Mouse (Mus musculus): ENCODE measurements at regions not wholly inside any gene's neighbourhood (a gene's known extent, or its start where the extent isn't known, plus 50 kb on each side); places are given as distances from the start of the nearest gene placed in this dataset.

DNA sequence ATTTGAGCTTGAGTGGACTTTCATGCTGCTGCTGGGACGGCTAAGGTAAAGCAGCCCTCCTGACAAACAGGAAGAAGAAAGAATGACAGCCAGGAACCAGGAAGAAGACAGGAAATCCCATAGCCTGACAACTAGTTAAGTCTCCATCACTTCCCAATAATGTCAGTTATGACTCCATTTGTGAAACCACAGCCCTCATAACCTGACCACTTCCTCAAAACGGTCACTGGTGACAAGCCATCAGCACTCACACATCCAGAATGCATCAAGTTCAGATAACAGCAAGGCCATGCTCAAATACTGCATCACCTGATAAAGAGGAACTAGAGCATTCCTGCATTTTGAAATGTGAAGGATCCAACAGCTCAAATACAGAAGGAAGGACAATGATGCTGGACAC lies 288.3 kb downstream of the Zfp706 start:
- DNase-seq: no peak

DNA sequence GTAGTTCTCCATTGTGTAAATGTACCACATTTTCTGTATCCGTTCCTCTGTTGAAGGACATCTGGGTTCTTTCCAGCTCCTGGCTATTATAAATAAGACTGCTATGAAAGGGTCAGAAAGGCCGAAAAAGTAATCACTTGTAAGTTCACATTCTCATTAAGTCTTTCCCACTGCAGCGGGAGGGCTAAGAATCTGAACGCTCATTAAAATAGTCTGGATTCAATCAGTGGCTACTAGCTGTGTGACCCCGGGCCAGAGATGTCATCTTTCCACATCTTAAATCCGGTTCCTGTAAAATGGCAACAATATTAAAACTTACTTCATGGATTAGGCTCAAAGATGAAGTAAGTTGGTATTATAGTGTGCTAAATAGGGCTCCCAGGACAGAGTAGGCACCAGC lies 289.7 kb downstream of the Zfp706 start:
- DNase-seq: no peak

DNA sequence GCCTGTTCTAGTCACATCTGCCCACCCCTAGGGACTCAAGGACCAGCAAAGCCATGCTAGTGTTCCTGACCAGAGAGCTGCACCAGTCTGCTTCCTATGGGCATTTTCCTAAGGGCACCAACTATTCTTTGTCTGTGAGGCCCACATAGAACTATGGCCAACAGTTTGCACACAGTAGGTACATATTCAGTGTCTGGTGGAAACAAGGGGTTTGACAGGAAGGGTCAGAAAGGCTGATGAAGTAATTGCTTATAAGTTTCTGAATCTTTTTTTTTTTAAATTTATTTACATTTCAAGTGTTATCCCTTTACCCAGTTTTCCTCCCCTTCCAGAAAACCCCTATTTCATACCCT lies 290.9 kb downstream of the Zfp706 start:
- no peak for DNase-seq

DNA sequence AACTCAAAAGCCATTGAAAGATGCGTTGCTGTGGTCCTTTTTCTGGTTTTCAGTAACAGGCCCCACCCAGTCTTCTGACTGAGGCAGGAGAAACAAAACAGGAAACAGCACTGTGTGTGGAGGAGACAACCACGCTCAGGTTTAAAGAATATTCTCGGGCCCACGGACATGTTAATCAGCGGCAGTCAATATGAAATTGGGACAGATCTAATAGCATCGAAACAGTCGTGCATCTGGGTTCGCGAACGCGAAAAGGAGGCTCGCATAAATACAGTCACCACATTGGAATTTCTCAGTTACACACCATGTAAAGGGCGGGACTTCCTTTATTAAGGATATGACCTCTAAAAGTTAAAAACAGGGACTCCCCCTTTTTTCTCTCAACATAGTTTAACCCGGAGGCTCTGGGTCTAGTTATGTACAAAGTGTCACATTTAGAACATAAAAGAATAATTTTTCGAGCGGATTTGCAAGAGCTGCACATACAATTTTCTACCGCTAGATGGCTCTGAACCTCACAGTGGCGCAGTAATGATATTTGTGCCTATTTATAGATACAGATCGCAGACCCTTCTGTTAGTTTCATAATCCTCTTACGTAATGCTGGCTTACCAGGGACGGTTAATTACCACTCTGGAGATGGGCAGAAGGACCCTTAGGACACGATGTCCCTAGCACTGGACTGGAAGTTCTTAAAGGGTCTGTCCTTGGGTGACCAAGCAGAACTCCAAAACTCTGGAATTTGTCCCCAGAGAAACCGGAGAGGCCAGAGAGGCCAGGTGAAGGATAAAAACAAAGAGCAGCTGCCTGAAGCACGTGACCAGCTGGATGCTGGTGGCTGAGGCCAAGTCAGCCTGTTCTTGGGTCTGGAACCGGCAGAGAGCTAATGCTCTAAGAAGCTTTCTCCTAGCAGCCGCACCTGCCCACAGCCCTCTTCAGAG lies 291.6 kb downstream of the Zfp706 start:
- peak; percentile 87 for DNase-seq

DNA sequence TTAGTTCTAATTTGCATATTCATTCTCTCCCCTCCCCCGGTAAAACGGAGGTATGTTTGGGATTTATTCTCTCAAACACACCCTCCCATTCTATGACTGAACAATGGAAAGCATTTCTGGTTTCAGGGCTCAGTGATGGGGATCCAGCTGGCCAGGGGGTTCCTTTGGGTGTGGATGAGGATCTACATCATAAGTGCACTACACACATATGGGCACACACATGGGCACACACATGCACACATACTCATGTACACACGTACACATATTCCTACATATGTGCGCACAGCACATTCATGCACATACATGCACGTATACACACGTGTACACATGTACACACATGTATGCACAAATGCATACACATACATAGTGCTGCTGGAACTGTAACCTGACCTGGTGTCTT lies 292.4 kb downstream of the Zfp706 start:
- DNase-seq: no peak

DNA sequence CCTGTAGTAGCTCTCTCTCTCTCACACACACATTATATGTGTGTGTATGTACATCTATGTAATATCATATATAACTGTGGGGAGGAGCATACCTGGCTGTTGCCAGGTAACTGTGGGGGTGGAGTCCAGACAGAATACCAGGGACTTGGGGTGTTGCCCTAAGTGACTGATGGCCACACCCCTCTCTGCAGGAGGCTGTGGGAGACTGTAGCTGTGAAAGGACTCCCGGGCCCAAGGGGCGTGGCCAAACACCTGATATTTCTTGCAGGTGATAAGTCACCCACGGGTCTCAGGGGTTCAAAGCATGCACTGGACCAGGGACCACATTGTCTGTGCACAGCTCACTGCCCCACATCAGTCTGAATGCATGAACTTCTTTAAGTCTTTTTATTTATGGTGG lies 297.8 kb downstream of the Zfp706 start:
- no peak for DNase-seq

DNA sequence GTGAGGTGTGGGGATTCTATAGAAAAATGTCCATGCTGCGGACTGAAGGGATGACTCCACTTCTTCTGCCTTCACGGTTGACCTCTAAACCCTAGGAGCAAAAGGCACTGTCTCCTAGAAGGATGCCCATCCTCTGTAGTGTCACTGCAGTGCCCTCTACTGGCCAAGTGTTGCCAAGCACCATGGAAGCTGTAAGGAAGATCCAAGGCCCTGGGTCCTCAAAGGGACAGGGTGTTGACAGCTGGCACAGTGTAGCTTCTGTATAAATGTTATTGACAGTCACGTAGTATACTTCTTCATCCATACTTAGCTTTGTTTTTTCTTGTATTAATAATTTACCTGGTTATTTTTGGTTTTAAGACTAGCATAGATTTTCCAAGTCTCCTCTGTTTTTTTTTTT lies 299.1 kb downstream of the Zfp706 start:
- peak; percentile 50 for DNase-seq

DNA sequence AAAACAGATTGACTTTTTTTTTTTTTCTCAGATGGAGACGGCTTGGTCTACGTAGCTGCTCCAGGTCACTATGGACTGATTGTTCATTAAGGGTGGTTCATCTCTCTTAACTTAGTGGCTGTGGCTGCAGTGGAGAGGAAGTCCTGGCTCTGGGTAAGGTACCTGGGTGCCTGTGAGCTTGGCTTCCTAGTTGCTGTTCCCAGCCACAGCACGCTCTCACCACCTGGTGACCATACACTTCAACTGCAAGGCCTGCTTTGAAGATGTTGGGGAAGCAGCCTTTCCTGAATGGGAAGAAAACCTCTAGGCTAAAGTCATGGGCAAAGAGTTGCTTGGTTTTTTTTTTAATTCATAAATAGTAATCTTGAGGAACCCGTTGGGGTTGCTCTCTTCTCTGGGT lies 301.6 kb downstream of the Zfp706 start:
- no peak for DNase-seq

DNA sequence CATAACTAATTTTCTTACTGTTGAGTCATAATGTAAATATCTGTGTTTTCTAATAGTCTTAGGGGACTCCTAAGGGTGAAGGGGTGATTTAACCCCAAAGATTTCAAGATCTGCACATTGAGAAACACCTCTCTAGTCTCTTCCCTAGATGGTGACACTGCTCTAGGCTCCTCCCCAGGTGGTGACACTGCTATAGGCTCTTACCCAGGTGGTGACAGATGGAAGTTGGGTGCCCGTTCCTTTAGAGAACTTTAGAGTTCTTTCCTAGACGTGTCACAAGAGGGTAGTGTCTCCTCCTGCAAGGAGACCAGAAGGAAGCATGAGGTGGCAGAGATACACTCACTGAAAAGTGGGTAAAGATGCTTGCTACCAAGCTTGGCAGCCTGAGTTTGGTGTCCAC lies 302.2 kb downstream of the Zfp706 start:
- no peak for DNase-seq

DNA sequence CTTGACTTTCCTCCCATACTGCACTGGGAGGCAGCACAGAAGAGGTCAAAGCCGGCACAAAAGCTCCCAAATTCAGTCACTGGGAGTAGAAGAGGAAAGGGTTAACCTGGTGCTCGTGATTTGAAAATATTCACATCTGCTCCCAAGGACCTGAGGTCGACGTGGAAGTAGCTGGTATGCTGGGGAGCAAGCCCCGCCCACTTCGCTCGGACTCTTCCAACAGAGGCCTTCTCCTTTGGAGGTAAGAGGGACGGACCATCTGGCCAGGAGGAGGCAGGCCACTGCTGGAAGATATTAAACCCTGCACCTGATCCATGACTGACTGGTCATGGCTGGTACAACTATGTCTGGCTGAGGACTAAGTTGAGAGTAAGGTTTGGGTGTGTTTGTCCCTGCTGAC lies 305.7 kb downstream of the Zfp706 start:
- DNase-seq: no peak

DNA sequence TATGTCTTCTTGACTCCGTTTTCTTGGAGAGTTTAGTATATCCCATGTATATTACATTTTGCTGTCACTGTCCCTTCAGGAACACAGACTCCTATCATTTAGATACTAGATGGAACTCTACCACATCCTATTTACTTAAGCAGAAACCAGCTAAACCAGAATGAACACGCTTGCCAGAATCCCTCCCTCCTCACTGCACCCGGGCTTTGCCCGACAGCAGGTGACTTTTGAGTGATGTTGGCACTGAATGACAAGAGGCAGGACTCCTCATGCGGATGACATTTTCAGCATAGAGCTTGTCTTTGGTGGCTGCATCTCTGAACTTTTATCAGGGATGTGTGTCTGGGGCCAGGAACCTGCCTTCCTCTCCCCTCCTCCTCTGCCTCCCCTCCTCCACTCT lies 307.4 kb downstream of the Zfp706 start:
- DNase-seq: no peak

DNA sequence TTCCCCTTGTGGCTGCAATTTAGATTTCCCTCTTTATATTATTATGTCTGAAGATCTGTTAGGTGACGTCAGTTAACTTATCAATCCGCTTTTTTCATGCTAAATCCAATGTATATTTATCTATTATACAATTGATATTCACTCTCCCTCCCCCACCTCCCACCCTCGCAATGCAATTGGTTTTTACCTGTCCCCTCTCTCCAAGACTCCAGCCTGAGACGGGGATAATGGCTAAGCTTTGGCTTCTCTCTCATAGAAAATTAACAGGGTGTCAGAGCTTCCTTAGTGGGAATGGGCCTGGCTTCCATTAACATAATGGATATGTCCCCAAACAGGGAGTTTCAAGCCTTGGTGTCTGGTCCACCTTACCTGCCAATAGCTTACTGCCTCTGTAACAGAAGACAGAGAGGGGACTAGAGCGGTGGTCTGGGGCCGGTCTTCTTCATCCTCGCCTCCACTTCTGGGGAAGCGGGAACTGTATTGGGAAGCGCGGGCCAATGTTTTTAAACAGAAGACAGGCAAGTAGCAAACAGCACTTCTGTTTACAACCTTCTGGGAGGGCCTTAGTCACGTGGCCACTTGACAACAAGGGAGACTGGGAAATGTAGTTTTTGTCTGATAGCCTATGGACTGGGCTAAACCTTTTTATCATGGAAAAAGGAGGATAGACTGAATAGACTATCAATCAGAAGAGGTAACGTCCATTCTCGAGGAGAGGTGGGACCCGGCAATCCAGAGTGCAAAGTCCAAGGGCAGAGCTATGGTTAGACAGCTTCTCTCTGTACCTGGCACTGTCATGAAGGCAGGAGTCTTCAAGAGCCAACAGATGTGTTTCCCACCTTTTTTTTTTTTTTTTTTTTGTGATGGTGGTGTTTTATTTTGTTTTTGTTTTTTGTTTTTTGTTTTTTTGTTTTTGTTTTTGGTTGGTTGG lies 312.1 kb downstream of the Zfp706 start:
- DNase-seq: no peak

DNA sequence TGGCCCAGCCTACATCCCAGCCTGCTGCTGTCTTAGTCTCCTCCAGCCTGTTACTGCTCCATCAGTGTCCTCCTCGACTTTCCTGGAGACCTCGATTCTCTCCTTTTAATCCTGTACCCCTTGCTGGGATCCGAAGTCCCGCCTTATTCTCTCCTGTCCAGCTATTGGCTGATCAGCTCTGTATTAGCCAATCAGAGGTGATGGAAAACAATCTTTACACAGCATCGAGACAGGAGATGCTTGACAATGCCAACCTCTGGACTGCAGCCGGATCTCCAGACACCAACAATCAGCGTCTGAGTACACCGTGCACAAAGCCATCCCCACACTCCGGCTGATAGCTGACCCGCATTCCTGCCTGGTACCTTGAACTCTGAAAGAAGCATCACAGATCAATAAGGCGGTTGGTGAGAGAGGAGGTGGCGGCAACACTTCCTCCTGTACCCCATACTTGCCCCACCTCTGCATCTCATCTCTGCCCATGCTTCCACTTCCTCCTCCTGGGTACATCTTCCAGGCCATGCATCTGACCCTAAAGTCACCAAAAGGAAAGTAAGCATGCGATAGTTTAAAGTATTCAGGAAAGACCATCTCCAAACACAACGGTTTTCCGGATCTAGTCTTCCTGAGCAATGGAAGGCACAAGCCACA lies 316.4 kb downstream of the Zfp706 start:
- DNase-seq: no peak

DNA sequence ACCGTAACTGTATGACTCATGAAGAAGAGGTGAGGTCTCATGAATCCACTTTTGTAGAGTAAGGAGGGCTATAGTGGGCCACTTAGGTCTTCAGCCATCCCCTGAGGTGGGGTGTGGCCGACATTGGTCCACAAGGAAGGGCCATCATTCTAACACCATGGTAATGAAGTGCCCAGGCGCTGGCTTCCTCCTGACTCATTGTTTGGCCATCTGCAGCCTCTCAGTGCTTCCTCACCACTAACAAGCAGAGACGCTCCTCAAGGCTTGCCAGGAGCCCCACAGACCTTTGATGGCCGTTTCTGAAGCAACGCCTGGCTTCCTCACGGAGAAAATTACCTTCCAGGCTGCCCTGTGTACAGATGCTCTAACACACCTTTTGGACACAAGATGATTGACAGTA lies 317.7 kb downstream of the Zfp706 start:
- no peak for DNase-seq

DNA sequence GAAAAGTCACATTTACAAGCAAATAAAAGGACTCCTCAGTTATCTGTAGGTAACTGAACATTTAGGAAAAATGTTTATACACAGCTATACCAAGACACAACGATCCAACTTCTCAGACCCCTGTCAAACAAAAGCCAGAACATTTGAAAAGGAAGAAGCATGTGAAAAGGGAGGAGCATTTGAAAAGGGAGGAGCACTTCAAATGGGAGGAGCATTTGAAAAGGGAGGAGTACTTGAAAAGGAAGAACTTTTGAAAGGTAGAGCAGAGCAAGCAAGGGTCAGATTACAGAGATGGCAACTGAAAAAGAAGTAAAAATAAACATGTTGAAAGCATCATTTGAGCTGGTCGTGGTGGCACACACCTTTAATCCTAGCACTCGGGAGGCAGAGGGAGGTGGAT lies 318.3 kb downstream of the Zfp706 start:
- DNase-seq: no peak

DNA sequence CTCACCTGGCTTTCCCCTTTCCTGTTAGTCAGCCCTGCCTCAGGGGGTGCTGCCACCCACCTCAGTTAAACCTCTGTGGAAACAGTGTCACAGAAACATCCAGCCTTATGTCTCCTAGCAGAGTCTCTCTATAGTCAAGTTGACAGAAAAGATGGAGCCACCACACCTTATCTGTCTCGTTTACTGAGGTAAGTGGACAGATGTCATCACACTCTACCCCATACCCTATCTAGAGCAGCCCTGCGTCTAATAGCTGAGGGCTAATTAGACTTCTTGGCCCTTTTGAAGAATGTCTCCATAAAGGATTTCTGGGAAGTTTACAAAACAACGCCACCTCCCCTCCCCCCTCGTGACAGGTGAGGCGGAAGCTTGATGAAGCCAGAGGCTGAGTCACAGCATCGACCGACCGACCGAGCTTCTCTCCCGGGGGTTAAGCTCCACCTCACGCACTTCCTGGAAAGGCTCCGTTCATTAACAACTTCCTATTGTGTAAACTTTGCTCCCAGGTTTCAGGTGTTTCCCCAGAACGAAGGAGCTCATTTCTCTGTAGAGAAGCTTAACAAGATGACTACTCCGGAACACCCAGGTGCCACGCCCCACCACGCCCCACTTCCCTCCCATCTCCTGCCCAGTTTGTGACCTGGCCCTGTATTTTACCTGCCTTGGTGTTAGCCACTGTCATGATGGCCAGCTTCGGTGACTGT lies 319.4 kb downstream of the Zfp706 start:
- DNase-seq: no peak

DNA sequence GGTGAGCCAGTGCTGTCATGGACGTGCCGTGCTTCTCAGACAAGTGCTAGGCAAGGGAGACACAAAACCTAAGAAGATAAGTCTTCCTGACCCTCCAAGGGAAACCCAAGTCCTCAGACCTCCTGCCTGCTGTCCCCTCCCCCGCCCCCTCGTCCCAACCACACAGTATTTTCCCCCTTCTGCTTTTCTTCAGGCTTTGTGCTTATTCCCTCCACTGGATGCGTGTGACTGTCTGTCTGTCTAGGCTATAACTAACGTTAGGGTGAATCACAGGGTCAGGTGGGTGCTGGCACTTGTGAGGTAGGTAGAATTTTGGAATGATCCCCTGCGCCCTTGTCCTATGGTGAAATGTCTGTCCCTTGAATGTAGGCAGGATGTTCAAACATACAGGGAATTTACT lies 322.9 kb downstream of the Zfp706 start:
- DNase-seq: no peak

DNA sequence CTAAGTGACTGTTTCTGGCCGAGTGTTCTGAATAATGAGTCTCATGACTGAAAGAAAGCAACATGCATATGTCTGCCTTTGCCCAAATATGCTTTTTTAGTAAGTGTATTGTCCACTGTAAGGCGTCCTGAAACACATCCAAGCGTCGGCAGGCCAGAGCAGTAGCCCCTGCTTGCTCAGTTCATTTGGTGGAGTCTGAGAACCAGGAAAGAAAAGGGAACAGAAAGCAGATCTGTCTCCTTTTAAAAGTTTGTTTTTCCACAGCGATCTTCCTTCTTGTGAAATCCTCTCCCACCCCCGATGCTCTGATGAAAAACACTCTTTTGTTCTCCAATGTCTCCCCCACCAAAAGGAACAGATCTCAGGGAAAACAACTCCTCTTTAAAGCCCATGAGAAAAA lies 324.7 kb downstream of the Zfp706 start:
- no peak for DNase-seq

DNA sequence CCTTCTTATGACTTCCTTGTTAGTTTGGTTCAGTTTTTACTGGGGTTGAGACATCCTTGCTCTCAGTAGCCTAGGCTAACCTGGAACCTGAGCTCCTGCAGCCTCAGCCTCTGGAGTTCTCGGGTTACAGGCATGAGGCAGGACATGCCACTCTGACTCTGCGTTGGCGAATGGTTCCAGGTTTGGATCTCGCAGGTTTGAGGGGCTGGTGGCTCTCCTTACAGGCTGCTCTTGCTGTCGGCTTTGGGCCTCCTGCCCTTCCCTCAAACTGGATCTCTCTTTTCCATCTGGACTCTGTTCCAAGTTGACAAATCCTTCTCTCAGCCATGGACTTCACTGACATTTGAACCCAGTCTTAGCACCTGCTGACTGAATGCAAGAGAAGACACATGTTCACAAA lies 325.4 kb downstream of the Zfp706 start:
- DNase-seq: peak; percentile 34

DNA sequence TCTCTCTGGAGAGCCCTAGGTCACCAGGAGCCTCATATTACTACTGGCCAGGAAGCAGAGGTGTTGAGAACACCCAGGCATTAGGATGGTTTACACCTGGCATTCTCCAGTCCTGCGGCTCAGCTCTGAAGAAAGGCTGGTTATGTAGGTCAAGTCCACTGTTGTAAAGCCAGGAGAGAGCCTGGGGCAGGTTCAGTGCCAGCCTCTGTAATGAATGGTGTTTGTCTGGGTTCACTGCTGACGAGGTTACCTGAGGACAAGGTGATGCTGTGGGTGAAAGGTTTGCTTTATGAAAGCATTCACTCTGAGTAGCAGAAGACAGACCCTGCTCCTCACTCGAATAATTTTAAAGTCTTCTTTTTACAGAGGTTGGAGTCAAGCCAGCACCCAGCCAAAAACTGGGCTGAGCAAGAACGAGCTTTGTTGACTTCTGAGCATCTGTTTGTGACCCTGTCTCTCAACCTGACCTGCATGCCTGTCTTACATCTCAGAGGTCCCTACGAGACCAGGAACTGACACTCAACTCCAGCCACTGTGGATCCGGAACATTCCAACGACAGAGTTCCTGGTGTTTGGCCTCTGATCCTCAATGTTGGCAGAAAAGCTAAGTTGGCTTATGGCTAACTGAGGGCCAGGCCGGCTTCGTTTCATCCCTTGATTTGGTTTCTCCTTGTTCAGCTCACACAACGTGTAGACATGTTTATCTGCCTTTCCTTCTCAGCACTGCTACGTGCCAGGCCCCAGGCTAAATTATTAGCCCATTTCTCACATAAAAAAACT lies 327.0 kb downstream of the Zfp706 start:
- no peak for DNase-seq

DNA sequence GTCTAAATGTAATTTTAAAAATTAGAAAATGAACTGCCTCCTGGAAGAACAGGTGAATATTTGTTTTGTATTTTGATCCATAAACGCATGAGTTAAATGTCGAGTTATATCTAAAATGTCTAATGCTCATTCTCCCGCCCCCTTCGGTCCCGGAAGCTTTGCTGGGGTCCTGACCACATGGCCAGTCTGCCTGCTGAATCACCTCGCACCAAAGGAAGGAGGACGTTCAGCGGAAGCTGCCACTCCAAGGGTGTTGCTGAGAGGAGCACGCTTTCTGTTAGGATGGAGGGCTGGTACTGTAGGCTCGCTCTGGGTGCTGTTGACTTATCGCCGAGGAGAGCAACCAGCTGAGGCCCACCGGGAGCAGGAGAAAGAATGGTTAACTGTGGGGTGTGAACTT lies 328.0 kb downstream of the Zfp706 start:
- no peak for DNase-seq
